Comparison of ENCODE assay signal across 25 mouse cellular contexts in genomic region chr5:132274098-132274898, GRCm38 (mm10).
DNase-seq lines count a peak whose midpoint lies in the region; ATAC-seq lines count a peak whose summit lies in the region.
"Had no signal": no experiment of that assay in that cellular context is flagged by ENCODE, and none has a peak within 500 bp of the region (broad histone marks: within the 10 kb centered on the region; RNA-seq: fewer than 3 reads in every experiment).

No protein-coding gene starts in this region.

- no peaks in the 10 kb centered on the region for H3K9me3 ChIP-seq in limb, embryonic 12.5 days
- H3K9me3 ChIP-seq in limb, embryonic 10.5 days (replicated peaks): no peaks in the 10 kb centered on the region
- H3K9me3 ChIP-seq in forebrain, embryonic 14.5 days (replicated peaks; ENCODE audit: control insufficient read depth, low read length): no peaks in the 10 kb centered on the region
- H3K9me3 ChIP-seq in neural tube, embryonic 13.5 days: no peaks in the 10 kb centered on the region
- H3K9me3 ChIP-seq: embryonic facial prominence, embryonic 12.5 days; heart, embryonic 10.5 days; hindbrain, embryonic 10.5 days; liver, embryonic 15.5 days had no signal

- H3K9ac ChIP-seq in limb, embryonic 12.5 days (replicated peaks): no peak overlapping the region
- H3K9ac ChIP-seq in forebrain, embryonic 14.5 days (ENCODE audit: low read length): no peak overlapping the region
- H3K9ac ChIP-seq in neural tube, embryonic 13.5 days: no peak overlapping the region
- H3K9ac ChIP-seq: embryonic facial prominence, embryonic 12.5 days; liver, embryonic 15.5 days had no signal

- H3K36me3 ChIP-seq in limb, embryonic 12.5 days: no peaks in the 10 kb centered on the region
- H3K36me3 ChIP-seq in limb, embryonic 10.5 days: no peaks in the 10 kb centered on the region
- H3K36me3 ChIP-seq in forebrain, embryonic 14.5 days (ENCODE audit: control insufficient read depth, insufficient read depth, low read length): no peaks in the 10 kb centered on the region
- H3K36me3 ChIP-seq in neural tube, embryonic 13.5 days: no peaks in the 10 kb centered on the region
- H3K36me3 ChIP-seq: embryonic facial prominence, embryonic 12.5 days; heart, embryonic 10.5 days; hindbrain, embryonic 10.5 days; liver, embryonic 15.5 days had no signal

- DNase-seq in heart, adult 11 months: peak; percentile 44
- no peak for DNase-seq in heart, postnatal 36 days
- DNase-seq in limb, embryonic 10.5 days (ENCODE audit: low spot score): no peak
- DNase-seq in forebrain, embryonic 14.5 days (ENCODE audit: low spot score): peak; percentile 63
- no peak for DNase-seq in urinary bladder, adult 18-20 months (ENCODE audit: low spot score in 2 of 2)
- DNase-seq in gastrocnemius, postnatal 10 days: no peak
- DNase-seq: adrenal gland, postnatal 36 days; cerebellum, adult 18-20 months; cerebellum, postnatal 25 days; gastrocnemius, adult 2 months; kidney, postnatal 4 days; liver; retina, postnatal 1 day; right cerebral cortex, postnatal 4 days; thymus, postnatal 25 days had no signal

- intact Hi-C loops in heart, postnatal 36 days (cut with DNase I): no loop called here

- no peak overlapping the region for H3K27ac ChIP-seq in limb, embryonic 12.5 days
- no peak overlapping the region for H3K27ac ChIP-seq in limb, embryonic 10.5 days
- H3K27ac ChIP-seq in forebrain, embryonic 14.5 days (ENCODE audit: low read depth, low read length): no peak overlapping the region
- H3K27ac ChIP-seq in neural tube, embryonic 13.5 days (replicated peaks): peak overlapping the region; percentile 11
- H3K27ac ChIP-seq: embryonic facial prominence, embryonic 12.5 days; gastrocnemius, adult 2 months; heart, embryonic 10.5 days; hindbrain, embryonic 10.5 days; liver, embryonic 15.5 days; macrophage had no signal

- H3K27me3 ChIP-seq in limb, embryonic 12.5 days: no peaks in the 10 kb centered on the region
- no peaks in the 10 kb centered on the region for H3K27me3 ChIP-seq in limb, embryonic 10.5 days (ENCODE audit: low read depth, poor library complexity, severe bottlenecking)
- H3K27me3 ChIP-seq in forebrain, embryonic 14.5 days (replicated peaks; ENCODE audit: control insufficient read depth, insufficient read depth, low read length): no peaks in the 10 kb centered on the region
- no peaks in the 10 kb centered on the region for H3K27me3 ChIP-seq in neural tube, embryonic 13.5 days
- H3K27me3 ChIP-seq: embryonic facial prominence, embryonic 12.5 days; liver, embryonic 15.5 days had no signal

- H3K4me3 ChIP-seq in limb, embryonic 12.5 days (replicated peaks): no peak overlapping the region
- H3K4me3 ChIP-seq in limb, embryonic 10.5 days: no peak overlapping the region
- H3K4me3 ChIP-seq in forebrain, embryonic 14.5 days (ENCODE audit: low read depth, low read length): no peak overlapping the region
- H3K4me3 ChIP-seq in neural tube, embryonic 13.5 days: no peak overlapping the region
- H3K4me3 ChIP-seq: embryonic facial prominence, embryonic 12.5 days; erythroblast, embryonic 14.5 days; gastrocnemius, adult 2 months; heart, embryonic 10.5 days; hindbrain, embryonic 10.5 days; liver, embryonic 15.5 days had no signal

- WGBS in limb, embryonic 12.5 days: 41% methylated on average over 15 of the region's 15 CpGs
- 60% methylated on average over 15 of the region's 15 CpGs for WGBS in limb, embryonic 10.5 days
- WGBS in forebrain, embryonic 14.5 days: 66% methylated on average over 15 of the region's 15 CpGs
- WGBS in neural tube, embryonic 13.5 days: 43% methylated on average over 15 of the region's 15 CpGs

- ATAC-seq in limb, embryonic 12.5 days (ENCODE audit: insufficient number of reproducible peaks, insufficient read depth, low FRiP score, low TSS enrichment, low read depth): peak; percentile 47; the same call in 1 of the 2 replicates
- peak; percentile 81 for ATAC-seq in forebrain, embryonic 14.5 days
- ATAC-seq in neural tube, embryonic 13.5 days (ENCODE audit: low read depth): peak; percentile 87
- ATAC-seq: CD4-positive, CD25-positive, alpha-beta regulatory T cell, adult 4 months; intestine, postnatal 0 days had no signal

- peaks cover 28% of the 10 kb centered on the region for H3K4me1 ChIP-seq in limb, embryonic 12.5 days (replicated peaks)
- peaks cover 34% of the 10 kb centered on the region for H3K4me1 ChIP-seq in limb, embryonic 10.5 days
- peaks cover 31% of the 10 kb centered on the region for H3K4me1 ChIP-seq in forebrain, embryonic 14.5 days (ENCODE audit: control insufficient read depth, insufficient read depth, low read length)
- peaks cover 32% of the 10 kb centered on the region for H3K4me1 ChIP-seq in neural tube, embryonic 13.5 days (replicated peaks)
- H3K4me1 ChIP-seq: liver, embryonic 15.5 days had no signal

- no peak overlapping the region for H3K4me2 ChIP-seq in limb, embryonic 12.5 days
- no peak overlapping the region for H3K4me2 ChIP-seq in forebrain, embryonic 14.5 days (ENCODE audit: low read length)
- peak overlapping the region; percentile 11; the same call in 1 of the 2 replicates for H3K4me2 ChIP-seq in neural tube, embryonic 13.5 days
- H3K4me2 ChIP-seq: embryonic facial prominence, embryonic 12.5 days; liver, embryonic 15.5 days had no signal

Comparison
In these comparisons a context has a peak if more than half of its experiments do, and no peak if none do; other contexts are left out.
1. DNase-seq: peak in heart, adult 11 months (single experiment) and forebrain, embryonic 14.5 days (single experiment); none in heart, postnatal 36 days (0 of 2), limb, embryonic 10.5 days (single experiment), urinary bladder, adult 18-20 months (0 of 2) and gastrocnemius, postnatal 10 days (single experiment).
2. Peak in every context shown above with its lines, with median percentiles within 50 percentile points of each other: ATAC-seq.